Mouse (Mus musculus) spleen, postnatal 4 days (tissue): Measurements from ENCODE around the gene Prkaa2.
A peak's percentile ranks its signal among the peaks of the same experiment; 100 is the strongest.

Source experiments
- DNase-seq, 2 experiments: peaks; one replicate each; pipeline ENCODE4 v3.0.0; 2022; ENCODE audit warnings: low spot score in 2 of 2

Gene Prkaa2

GRCm38 (mm10) chr4:105108641-105109198 is 970 bp downstream of the Prkaa2 start:
- no peak for DNase-seq

- no peak for DNase-seq
Measured at GRCm38 (mm10) chr4:105107943-105108640, 1.6 kb downstream of the Prkaa2 start.

GRCm38 (mm10) chr4:105104099-105104872 is 5.4 kb downstream of the Prkaa2 start:
- DNase-seq = no peak

GRCm38 (mm10) chr4:105101337-105101688 is 8.4 kb downstream of the Prkaa2 start:
- no peak for DNase-seq

- no peak for DNase-seq
Measured at GRCm38 (mm10) chr4:105100508-105101336, 9.0 kb downstream of the Prkaa2 start.

GRCm38 (mm10) chr4:105098660-105099059 is 11.0 kb downstream of the Prkaa2 start:
- no peak for DNase-seq

GRCm38 (mm10) chr4:105098158-105098557 is 11.5 kb downstream of the Prkaa2 start:
- no peak for DNase-seq

- DNase-seq = no peak
Measured at GRCm38 (mm10) chr4:105095316-105095715, 14.4 kb downstream of the Prkaa2 start.

GRCm38 (mm10) chr4:105093951-105094350 is 15.7 kb downstream of the Prkaa2 start:
- no peak for DNase-seq

GRCm38 (mm10) chr4:105090417-105090816 is 19.3 kb downstream of the Prkaa2 start:
- DNase-seq = no peak

GRCm38 (mm10) chr4:105089386-105089785 is 20.3 kb downstream of the Prkaa2 start:
- DNase-seq = no peak

- no peak for DNase-seq
Measured at GRCm38 (mm10) chr4:105088671-105089070, 21.0 kb downstream of the Prkaa2 start.

- DNase-seq = no peak
Measured at GRCm38 (mm10) chr4:105076152-105076551, 33.5 kb downstream of the Prkaa2 start.

GRCm38 (mm10) chr4:105071761-105072427 is 37.8 kb downstream of the Prkaa2 start:
- DNase-seq = no peak

GRCm38 (mm10) chr4:105070982-105071381 is 38.7 kb downstream of the Prkaa2 start:
- peak; percentile 26 to 70 for DNase-seq

GRCm38 (mm10) chr4:105051291-105051690 is 58.4 kb downstream of the Prkaa2 start:
- no peak for DNase-seq

GRCm38 (mm10) chr4:105050041-105050440 is 59.6 kb downstream of the Prkaa2 start:
- DNase-seq = no peak

- DNase-seq = no peak
Measured at GRCm38 (mm10) chr4:105034259-105034658, 75.4 kb downstream of the Prkaa2 start.

- no peak for DNase-seq
Measured at GRCm38 (mm10) chr4:105033153-105033552, 76.5 kb downstream of the Prkaa2 start.

GRCm38 (mm10) chr4:105031104-105031503 is 78.6 kb downstream of the Prkaa2 start:
- DNase-seq = no peak

- no peak for DNase-seq
Measured at GRCm38 (mm10) chr4:105027278-105027677, 82.4 kb downstream of the Prkaa2 start.
